Mouse (Mus musculus) layer of hippocampus, postnatal 36 days (tissue): Measurements from ENCODE around the gene Tigd2. TPM values are rescaled to one million over a fixed set of nuclear protein-coding genes. Genes with fewer than 3 reads are reported as not detected.
"Not testable (repeated sequence)": the region's sequence is repeated elsewhere in the genome, so short reads cannot be mapped to it uniquely, and the experiment has no call there.

Experiments
- DNase-seq, 2 experiments: peaks; one replicate each; pipeline ENCODE4 v3.0.0; 2022
- total RNA-seq, 2 experiments: library from RNA; stranded (reverse); gene quantifications; 2 replicates each; pipeline ENCODE4 v1.2.3; 2021

The Tigd2 gene
- 10 to 100 TPM; 15.9 to 16.1 TPM for total RNA-seq

GRCm38 (mm10) chr6:59208685-59209298, at the start of gene Tigd2:
Gene Tigd2, plus strand, starts transcription at chr6:59208870.
- peak; percentile 88 to 89 for DNase-seq

GRCm38 (mm10) chr6:59161801-59162478, 46.7 kb upstream of the Tigd2 start:
- no peak for DNase-seq

- DNase-seq, result no peak
Measured at GRCm38 (mm10) chr6:59162887-59163286, 45.8 kb upstream of the Tigd2 start.

GRCm38 (mm10) chr6:59163407-59163806, 45.3 kb upstream of the Tigd2 start:
- DNase-seq, result no peak

- no peak for DNase-seq
Measured at GRCm38 (mm10) chr6:59168939-59169338, 39.7 kb upstream of the Tigd2 start.

- no peak for DNase-seq
Measured at GRCm38 (mm10) chr6:59171230-59171629, 37.4 kb upstream of the Tigd2 start.

- no peak for DNase-seq
Measured at GRCm38 (mm10) chr6:59173940-59174339, 34.7 kb upstream of the Tigd2 start.

GRCm38 (mm10) chr6:59178051-59178450, 30.6 kb upstream of the Tigd2 start:
- no peak for DNase-seq

- peak; percentile 7 to 37 for DNase-seq
Measured at GRCm38 (mm10) chr6:59180376-59180996, 28.2 kb upstream of the Tigd2 start.

- DNase-seq, result peak; percentile 7 to 14
Measured at GRCm38 (mm10) chr6:59185010-59185699, 23.5 kb upstream of the Tigd2 start.

- DNase-seq, result no peak
Measured at GRCm38 (mm10) chr6:59190006-59190405, 18.7 kb upstream of the Tigd2 start.

GRCm38 (mm10) chr6:59194518-59194917, 14.2 kb upstream of the Tigd2 start:
- not testable (repeated sequence) for DNase-seq

- DNase-seq, result no peak
Measured at GRCm38 (mm10) chr6:59195849-59196635, 12.6 kb upstream of the Tigd2 start.

- DNase-seq, result no peak
Measured at GRCm38 (mm10) chr6:59196746-59197145, 11.9 kb upstream of the Tigd2 start.

GRCm38 (mm10) chr6:59198356-59198755, 10.3 kb upstream of the Tigd2 start:
- no peak for DNase-seq

GRCm38 (mm10) chr6:59199021-59199420, 9.6 kb upstream of the Tigd2 start:
- no peak for DNase-seq

- no peak for DNase-seq
Measured at GRCm38 (mm10) chr6:59207561-59207960, 1.1 kb upstream of the Tigd2 start.

GRCm38 (mm10) chr6:59209299-59209707, 633 bp downstream of the Tigd2 start:
- DNase-seq, result peak in 1 of 2 experiments; percentile 37

GRCm38 (mm10) chr6:59233191-59233590, 24.5 kb downstream of the Tigd2 start:
- DNase-seq, result no peak

- no peak for DNase-seq
Measured at GRCm38 (mm10) chr6:59233651-59234050, 25.0 kb downstream of the Tigd2 start.

- peak; percentile 19 to 24 for DNase-seq
Measured at GRCm38 (mm10) chr6:59249675-59250074, 41.0 kb downstream of the Tigd2 start.

GRCm38 (mm10) chr6:59250536-59250935, 41.9 kb downstream of the Tigd2 start:
- DNase-seq, result no peak
